Mouse (Mus musculus) liver, embryonic 16.5 days (tissue): ENCODE data around the gene Ehbp1l1. TPM values are rescaled to one million over a fixed set of nuclear protein-coding genes. Genes with fewer than 3 reads are reported as not detected.
A peak's percentile ranks its signal among the peaks of the same experiment; 100 is the strongest.

Experiments used
- ATAC-seq: fragments of 200-750 bp; cut with Nextera tagmentation; 2 replicates; pipeline ENCODE4 v1.8.0; 2017; ENCODE audit warnings: low read depth, mild to moderate bottlenecking, moderate number of reproducible peaks, moderate library complexity
- H3K27ac ChIP-seq: fragments of 300-500 bp; sonication (generic); 2 replicates; pipeline ENCODE4 v1.5.1; 2014; ENCODE audit warnings: mild to moderate bottlenecking, low read length
- H3K27me3 ChIP-seq: fragments of 300-500 bp; sonication (generic); 2 replicates; pipeline ENCODE4 v1.6.1; 2014; ENCODE audit warnings: low read depth, low read length, mixed read lengths; ENCODE audit not compliant: control insufficient read depth, insufficient read depth
- H3K36me3 ChIP-seq: fragments of 300-500 bp; sonication (generic); 2 replicates; pipeline ENCODE4 v1.6.1; 2014; ENCODE audit warnings: mild to moderate bottlenecking; ENCODE audit not compliant: control insufficient read depth, insufficient read depth
- H3K4me1 ChIP-seq: fragments of 300-500 bp; sonication (generic); 2 replicates; pipeline ENCODE4 v1.6.1; 2014; ENCODE audit warnings: low read depth, low read length, mixed read lengths; ENCODE audit not compliant: control insufficient read depth
- H3K4me2 ChIP-seq: fragments of 300-500 bp; sonication (generic); 2 replicates; pipeline ENCODE4 v1.6.1; 2014; ENCODE audit warnings: low read depth, low read length, mixed read lengths
- H3K4me3 ChIP-seq: fragments of 300-500 bp; sonication (generic); 2 replicates; pipeline ENCODE4 v1.5.1; 2014; ENCODE audit warnings: low read depth, mild to moderate bottlenecking, low read length
- H3K9ac ChIP-seq: fragments of 300-500 bp; sonication (generic); 2 replicates; pipeline ENCODE4 v1.6.1; 2014; ENCODE audit warnings: low read depth, low read length
- H3K9me3 ChIP-seq: fragments of 300-500 bp; sonication (generic); replicated peaks from 2 replicates; pipeline ENCODE4 v1.6.1; 2016; ENCODE audit warnings: low read length; ENCODE audit not compliant: control insufficient read depth
- WGBS: fragments of 180-500 bp; shearing (Covaris S2); extraction: QIAGEN DNeasy Blood & Tissue Kit; methylation state at CpG from one replicate; pipeline ENCODE4 v1.1.7; 2014; ENCODE audit not compliant: insufficient replicate concordance; 5-methylcytosine and 5-hydroxymethylcytosine counted together
- microRNA-seq: library from miRNA; unstranded; fragments of <30 nt; microRNA quantifications from one replicate; pipeline ENCODE4, GENCODE M21; 2016
- polyA plus RNA-seq: library from polyadenylated mRNA; unstranded; fragments of >200 nt; fragmentation: Nextera tagmentation; extraction: Ambion mirVana; gene quantifications from 2 replicates; pipeline ENCODE4 v1.2.1, GENCODE M21; 2015

Ehbp1l1 gene
- polyA plus RNA-seq, 1 experiment from 2014 or later = 105 TPM

DNA sequence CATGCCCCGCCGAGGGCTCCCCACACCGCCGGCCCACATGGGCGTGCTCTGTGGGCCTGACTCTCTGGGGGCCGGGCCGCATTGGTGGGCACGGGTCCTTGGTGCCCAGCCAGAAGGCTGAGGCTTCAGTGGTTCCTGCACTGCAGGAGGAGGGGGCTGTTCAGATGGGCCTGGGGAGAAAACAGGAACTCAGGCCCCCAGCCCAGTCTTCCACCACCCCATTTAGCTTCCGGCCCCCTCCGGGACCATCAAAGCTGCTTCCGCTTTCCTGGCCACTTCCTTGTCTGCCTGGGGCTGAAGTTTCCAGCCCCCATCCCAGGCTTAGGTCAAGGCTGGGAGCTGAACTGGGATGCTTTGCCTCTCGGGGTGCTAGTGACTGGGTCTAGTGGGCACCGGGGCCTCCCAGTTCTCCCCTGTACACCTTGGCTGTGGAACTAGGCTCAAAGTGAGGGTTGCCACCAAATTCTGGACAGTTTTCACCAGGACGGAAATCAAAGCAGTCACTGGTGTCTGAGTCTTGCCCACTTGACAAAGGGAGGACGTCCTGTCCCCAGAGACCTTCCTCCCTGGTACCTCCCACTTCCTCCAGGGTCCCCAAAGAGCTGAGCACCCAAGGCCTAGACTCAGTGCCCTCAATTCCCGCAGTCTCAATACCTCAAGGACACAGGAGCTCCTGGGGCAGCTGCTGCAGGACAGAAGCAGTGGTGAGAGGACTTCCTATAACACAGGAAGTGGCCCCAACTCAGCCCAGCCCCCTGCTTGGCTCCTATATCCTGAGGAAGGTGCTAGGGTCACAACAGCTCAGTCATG lies 65.0 kb downstream of the Ehbp1l1 start:
- H3K4me1 ChIP-seq = peaks cover 54% of the 10 kb centered on the region
- no peaks in the 10 kb centered on the region for H3K9me3 ChIP-seq
- 25% methylated on average over 16 of the region's 16 CpGs for WGBS
- peak overlapping the region; percentile 35 for H3K9ac ChIP-seq
- H3K27me3 ChIP-seq = no peaks in the 10 kb centered on the region
- H3K27ac ChIP-seq = peak overlapping the region; percentile 58
- H3K36me3 ChIP-seq = peaks cover 25% of the 10 kb centered on the region
- peak overlapping the region; percentile 84 for H3K4me3 ChIP-seq
- peak overlapping the region; percentile 96 for H3K4me2 ChIP-seq
- no peak for ATAC-seq

Small RNA genes within 50 kb of the gene (microRNA-seq; reads per million reads assigned to microRNA genes)
- gene Mir6987 = not detected

Other genes with a start within 250 kb of the Ehbp1l1 start
- 12.7 and 15.6 TPM in 2 replicates for gene Mus81, start 237.9 kb downstream of the Ehbp1l1 start, polyA plus RNA-seq
- gene Cfl1, start 235.9 kb downstream of the Ehbp1l1 start, polyA plus RNA-seq = 930 and 955 TPM in 2 replicates
- 0.09 and 0.14 TPM in 2 replicates for gene 1700020D05Rik, start 222.5 kb downstream of the Ehbp1l1 start, polyA plus RNA-seq
- gene Snx32, start 215.8 kb downstream of the Ehbp1l1 start, polyA plus RNA-seq = 5.7 and 7.2 TPM in 2 replicates
- 0.04 and 0.31 TPM in 2 replicates for gene Ovol1, start 165.7 kb downstream of the Ehbp1l1 start, polyA plus RNA-seq
- 3.5 and 4.4 TPM in 2 replicates for gene Ap5b1, start 158.3 kb downstream of the Ehbp1l1 start, polyA plus RNA-seq
- gene Rnaseh2c, start 124.4 kb downstream of the Ehbp1l1 start, polyA plus RNA-seq = 92.2 and 115 TPM in 2 replicates
- gene Kat5, start 116.1 kb downstream of the Ehbp1l1 start, polyA plus RNA-seq = 15.9 and 16.4 TPM in 2 replicates
- 21.6 and 23.6 TPM in 2 replicates for gene Rela, start 88.8 kb downstream of the Ehbp1l1 start, polyA plus RNA-seq
- gene Sipa1, start 62.6 kb downstream of the Ehbp1l1 start, polyA plus RNA-seq = 19.7 and 22.3 TPM in 2 replicates
- 12.9 and 15.2 TPM in 2 replicates for gene Map3k11, start 37.6 kb downstream of the Ehbp1l1 start, polyA plus RNA-seq
- 8.2 and 9.7 TPM in 2 replicates for gene Pcnx3, start 37.4 kb downstream of the Ehbp1l1 start, polyA plus RNA-seq
- gene Kcnk7, start 21.9 kb downstream of the Ehbp1l1 start, polyA plus RNA-seq = 0.14 TPM in 2 replicates
- gene Fam89b, start 3.3 kb upstream of the Ehbp1l1 start, polyA plus RNA-seq = 29.7 and 32.5 TPM in 2 replicates
- gene Ltbp3, start 14.6 kb upstream of the Ehbp1l1 start, polyA plus RNA-seq = 0.74 and 4.6 TPM in 2 replicates
- 19.3 and 21.5 TPM in 2 replicates for gene Scyl1, start 45.1 kb upstream of the Ehbp1l1 start, polyA plus RNA-seq
- 13.9 and 14.0 TPM in 2 replicates for gene Frmd8, start 149.0 kb upstream of the Ehbp1l1 start, polyA plus RNA-seq
- gene Slc25a45, start 151.5 kb upstream of the Ehbp1l1 start, polyA plus RNA-seq = 6.3 and 6.9 TPM in 2 replicates
- gene Tigd3, start 167.8 kb upstream of the Ehbp1l1 start, polyA plus RNA-seq = 2.3 and 2.6 TPM in 2 replicates
- gene Dpf2, start 186.7 kb upstream of the Ehbp1l1 start, polyA plus RNA-seq = 48.4 and 52.8 TPM in 2 replicates
- gene Cdc42ep2, start 198.5 kb upstream of the Ehbp1l1 start, polyA plus RNA-seq = 2.9 and 3.6 TPM in 2 replicates
- 47.2 and 48.6 TPM in 2 replicates for gene Pola2, start 237.9 kb upstream of the Ehbp1l1 start, polyA plus RNA-seq